Mouse (Mus musculus): ENCODE results near the gene Jazf1. TPM values are rescaled to one million over a fixed set of nuclear protein-coding genes. Genes with fewer than 3 reads are reported as not detected.

The Jazf1 gene
- polyA plus RNA-seq, 1 experiment = 1.7 TPM

- Histone ChIP-seq H3K27ac (ENCODE audit: insufficient read depth, low read length) (no peak overlapping the region), H3K36me3 (ENCODE audit: control insufficient read depth, insufficient read depth, low read length, poor library complexity, severe bottlenecking) (no peaks in the 10 kb centered on the region), H3K4me3 (ENCODE audit: low read depth, low read length) (no peak overlapping the region), H3K9ac (ENCODE audit: low read depth, poor library complexity, severe bottlenecking) (no peak overlapping the region), H3K27me3 (ENCODE audit: control insufficient read depth, insufficient read depth, low read length, poor library complexity, severe bottlenecking) (no peaks in the 10 kb centered on the region), H3K4me1 (ENCODE audit: control insufficient read depth, insufficient read depth, low read length) (no peaks in the 10 kb centered on the region), H3K9me3 (replicated peaks; ENCODE audit: control insufficient read depth, insufficient read depth, low read length, poor library complexity, severe bottlenecking) (no peaks in the 10 kb centered on the region)
- no peak for TF ChIP-seq POLR2A (IDR thresholded peaks at IDR 0.05; ENCODE audit: insufficient read depth, low read length)
- no peak for TF ChIP-seq EP300 (IDR thresholded peaks at IDR 0.05; ENCODE audit: insufficient read depth, low read depth, low read length)
- no peak for TF ChIP-seq CTCF (IDR thresholded peaks at IDR 0.05; ENCODE audit: low read depth, low read length)
Observed at GRCm38 (mm10) chr6:52869252-52869651, 199.2 kb downstream of the Jazf1 start.

GRCm38 (mm10) chr6:52868352-52868751 is 200.1 kb downstream of the Jazf1 start:
- no peaks in the 10 kb centered on the region for H3K4me1 ChIP-seq (ENCODE audit: control insufficient read depth, insufficient read depth, low read length)
- H3K27ac ChIP-seq (ENCODE audit: insufficient read depth, low read length) = no peak overlapping the region
- H3K4me3 ChIP-seq (ENCODE audit: low read depth, low read length) = no peak overlapping the region
- no peak overlapping the region for H3K9ac ChIP-seq (ENCODE audit: low read depth, poor library complexity, severe bottlenecking)
- H3K36me3 ChIP-seq (ENCODE audit: control insufficient read depth, insufficient read depth, low read length, poor library complexity, severe bottlenecking) = no peaks in the 10 kb centered on the region
- H3K27me3 ChIP-seq (ENCODE audit: control insufficient read depth, insufficient read depth, low read length, poor library complexity, severe bottlenecking) = no peaks in the 10 kb centered on the region
- TF ChIP-seq POLR2A (IDR thresholded peaks at IDR 0.05; ENCODE audit: insufficient read depth, low read length) (no peak), CTCF (IDR thresholded peaks at IDR 0.05; ENCODE audit: low read depth, low read length) (no peak), EP300 (IDR thresholded peaks at IDR 0.05; ENCODE audit: insufficient read depth, low read depth, low read length) (no peak)
- H3K9me3 ChIP-seq (replicated peaks; ENCODE audit: control insufficient read depth, insufficient read depth, low read length, poor library complexity, severe bottlenecking) = no peaks in the 10 kb centered on the region

DNA sequence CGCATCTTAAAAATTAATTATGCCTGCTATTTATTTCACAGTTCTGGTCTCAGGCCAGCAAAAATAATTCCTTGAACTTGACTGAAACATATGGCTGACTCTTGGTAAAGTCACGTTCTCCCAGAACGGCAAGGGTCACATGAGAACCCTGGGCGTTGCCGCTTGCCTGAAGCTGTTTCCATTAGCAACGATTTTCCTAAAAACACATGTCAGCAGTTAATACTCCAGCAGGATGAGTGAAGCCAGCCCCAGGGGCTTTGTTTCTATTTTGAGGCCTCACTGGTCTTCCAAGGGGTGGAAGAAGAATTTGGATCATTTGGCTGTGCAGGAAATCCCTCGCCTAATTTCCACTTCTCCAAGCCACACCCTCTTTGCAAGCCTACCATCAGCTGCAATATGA is 206.5 kb downstream of the Jazf1 start:
- TF ChIP-seq EP300 (IDR thresholded peaks at IDR 0.05; ENCODE audit: insufficient read depth, low read depth, low read length) (no peak), POLR2A (IDR thresholded peaks at IDR 0.05; ENCODE audit: insufficient read depth, low read length) (no peak), CTCF (IDR thresholded peaks at IDR 0.05; ENCODE audit: low read depth, low read length) (no peak)
- H3K9me3 ChIP-seq (replicated peaks; ENCODE audit: control insufficient read depth, insufficient read depth, low read length, poor library complexity, severe bottlenecking) = no peaks in the 10 kb centered on the region
- H3K36me3 ChIP-seq (ENCODE audit: control insufficient read depth, insufficient read depth, low read length, poor library complexity, severe bottlenecking) = no peaks in the 10 kb centered on the region
- H3K4me1 ChIP-seq (ENCODE audit: control insufficient read depth, insufficient read depth, low read length) = no peaks in the 10 kb centered on the region
- no peak overlapping the region for H3K27ac ChIP-seq (ENCODE audit: insufficient read depth, low read length)
- H3K9ac ChIP-seq (ENCODE audit: low read depth, poor library complexity, severe bottlenecking) = no peak overlapping the region
- no peak overlapping the region for H3K4me3 ChIP-seq (ENCODE audit: low read depth, low read length)
- H3K27me3 ChIP-seq (ENCODE audit: control insufficient read depth, insufficient read depth, low read length, poor library complexity, severe bottlenecking) = no peaks in the 10 kb centered on the region

DNA sequence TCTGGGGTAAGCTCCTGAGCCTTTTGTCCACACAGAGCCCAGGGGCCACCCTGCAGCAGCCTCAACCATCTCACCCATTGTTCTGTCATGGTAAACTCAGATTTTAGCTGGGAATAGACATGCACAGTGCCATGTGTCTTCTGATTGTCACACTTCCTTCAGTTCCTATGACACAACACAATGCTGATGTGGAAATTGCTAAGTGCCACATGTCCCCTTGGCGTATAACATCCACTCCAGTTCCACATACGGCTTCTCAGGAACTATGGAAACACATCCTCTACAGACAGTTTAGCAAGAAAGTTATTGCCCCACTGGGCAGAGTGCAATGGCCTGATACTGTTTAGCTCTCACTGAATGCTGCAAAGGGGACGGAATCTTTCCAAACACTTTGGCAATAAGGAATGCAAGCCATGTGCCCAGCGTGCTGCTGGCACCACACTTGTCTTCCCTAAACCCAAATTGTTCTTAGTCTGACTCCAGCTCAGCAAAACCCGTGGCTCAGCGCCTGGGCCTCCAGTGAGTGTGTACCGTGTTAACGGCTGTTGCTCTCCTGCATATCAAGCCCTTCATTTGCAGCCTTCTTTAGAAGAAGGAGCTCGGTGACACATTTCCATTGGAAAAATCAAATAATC is 207.1 kb downstream of the Jazf1 start:
- Histone ChIP-seq H3K9me3 (replicated peaks; ENCODE audit: control insufficient read depth, insufficient read depth, low read length, poor library complexity, severe bottlenecking) (no peaks in the 10 kb centered on the region), H3K27me3 (ENCODE audit: control insufficient read depth, insufficient read depth, low read length, poor library complexity, severe bottlenecking) (no peaks in the 10 kb centered on the region), H3K9ac (ENCODE audit: low read depth, poor library complexity, severe bottlenecking) (no peak overlapping the region), H3K36me3 (ENCODE audit: control insufficient read depth, insufficient read depth, low read length, poor library complexity, severe bottlenecking) (no peaks in the 10 kb centered on the region), H3K4me3 (ENCODE audit: low read depth, low read length) (no peak overlapping the region), H3K27ac (ENCODE audit: insufficient read depth, low read length) (no peak overlapping the region), H3K4me1 (ENCODE audit: control insufficient read depth, insufficient read depth, low read length) (no peaks in the 10 kb centered on the region)
- no peak for TF ChIP-seq EP300 (IDR thresholded peaks at IDR 0.05; ENCODE audit: insufficient read depth, low read depth, low read length)
- TF ChIP-seq CTCF (IDR thresholded peaks at IDR 0.05; ENCODE audit: low read depth, low read length) = no peak
- no peak for TF ChIP-seq POLR2A (IDR thresholded peaks at IDR 0.05; ENCODE audit: insufficient read depth, low read length)

DNA sequence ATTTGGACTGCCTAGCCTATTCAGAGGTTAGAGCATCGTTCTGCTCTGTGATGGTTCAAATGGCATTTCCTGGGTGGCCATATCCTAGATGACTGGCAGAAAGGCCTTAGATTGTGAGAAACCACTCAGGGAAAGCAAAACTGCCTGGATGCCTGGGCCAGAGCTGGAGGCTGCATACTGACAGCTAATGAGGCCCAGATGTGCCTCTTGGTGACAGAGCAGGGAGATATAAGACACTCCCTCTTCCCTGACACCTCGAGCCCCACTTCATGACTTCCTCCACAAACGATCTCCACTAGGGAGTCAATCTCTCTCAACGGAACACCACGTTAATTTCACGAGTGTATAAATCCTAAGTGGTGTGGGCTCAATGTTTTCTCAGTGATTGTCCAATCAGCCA is 207.7 kb downstream of the Jazf1 start:
- H3K9me3 ChIP-seq (replicated peaks; ENCODE audit: control insufficient read depth, insufficient read depth, low read length, poor library complexity, severe bottlenecking) = no peaks in the 10 kb centered on the region
- H3K36me3 ChIP-seq (ENCODE audit: control insufficient read depth, insufficient read depth, low read length, poor library complexity, severe bottlenecking) = no peaks in the 10 kb centered on the region
- no peak for TF ChIP-seq POLR2A (IDR thresholded peaks at IDR 0.05; ENCODE audit: insufficient read depth, low read length)
- no peak for TF ChIP-seq CTCF (IDR thresholded peaks at IDR 0.05; ENCODE audit: low read depth, low read length)
- no peaks in the 10 kb centered on the region for H3K27me3 ChIP-seq (ENCODE audit: control insufficient read depth, insufficient read depth, low read length, poor library complexity, severe bottlenecking)
- no peak overlapping the region for H3K9ac ChIP-seq (ENCODE audit: low read depth, poor library complexity, severe bottlenecking)
- no peak overlapping the region for H3K4me3 ChIP-seq (ENCODE audit: low read depth, low read length)
- no peak overlapping the region for H3K27ac ChIP-seq (ENCODE audit: insufficient read depth, low read length)
- no peaks in the 10 kb centered on the region for H3K4me1 ChIP-seq (ENCODE audit: control insufficient read depth, insufficient read depth, low read length)

GRCm38 (mm10) chr6:52858911-52859431 is 209.5 kb downstream of the Jazf1 start:
- no peak overlapping the region for H3K27ac ChIP-seq (ENCODE audit: insufficient read depth, low read length)
- H3K4me3 ChIP-seq (ENCODE audit: low read depth, low read length) = no peak overlapping the region
- no peak overlapping the region for H3K9ac ChIP-seq (ENCODE audit: low read depth, poor library complexity, severe bottlenecking)
- no peak for TF ChIP-seq EP300 (IDR thresholded peaks at IDR 0.05; ENCODE audit: insufficient read depth, low read depth, low read length)
- no peak for TF ChIP-seq POLR2A (IDR thresholded peaks at IDR 0.05; ENCODE audit: insufficient read depth, low read length)
- no peak for TF ChIP-seq CTCF (IDR thresholded peaks at IDR 0.05; ENCODE audit: low read depth, low read length)
- H3K27me3 ChIP-seq (ENCODE audit: control insufficient read depth, insufficient read depth, low read length, poor library complexity, severe bottlenecking) = no peaks in the 10 kb centered on the region
- H3K4me1 ChIP-seq (ENCODE audit: control insufficient read depth, insufficient read depth, low read length) = no peaks in the 10 kb centered on the region
- no peaks in the 10 kb centered on the region for H3K36me3 ChIP-seq (ENCODE audit: control insufficient read depth, insufficient read depth, low read length, poor library complexity, severe bottlenecking)
- H3K9me3 ChIP-seq (replicated peaks; ENCODE audit: control insufficient read depth, insufficient read depth, low read length, poor library complexity, severe bottlenecking) = no peaks in the 10 kb centered on the region
